Mouse (Mus musculus) midbrain, embryonic 14.5 days (tissue): ENCODE data around the gene Frem1. TPM values are rescaled to one million over a fixed set of nuclear protein-coding genes. Genes with fewer than 3 reads are reported as not detected.

Experiments used
- ATAC-seq: fragments of 200-750 bp; cut with Nextera tagmentation; 2 replicates; pipeline ENCODE4 v1.8.0; 2017; ENCODE audit warnings: moderate number of reproducible peaks, moderate library complexity; ENCODE audit not compliant: low FRiP score, low TSS enrichment
- DNase-seq: peaks from one replicate; pipeline ENCODE4 v3.0.0-alpha.2; 2015
- H3K27ac ChIP-seq: fragments of 300-500 bp; sonication (generic); replicated peaks from 2 replicates; pipeline ENCODE4 v1.5.1; 2014; ENCODE audit warnings: mild to moderate bottlenecking, low read depth, low read length, moderate library complexity
- H3K27me3 ChIP-seq: fragments of 300-500 bp; sonication (generic); 2 replicates; pipeline ENCODE4 v1.6.1; 2014; ENCODE audit warnings: low read length, control low read depth, mixed read lengths; ENCODE audit not compliant: control insufficient read depth, insufficient read depth
- H3K36me3 ChIP-seq: fragments of 300-500 bp; sonication (generic); 2 replicates; pipeline ENCODE4 v1.6.1; 2014; ENCODE audit warnings: low read length, control low read depth; ENCODE audit not compliant: control insufficient read depth, insufficient read depth
- H3K4me1 ChIP-seq: fragments of 300-500 bp; sonication (generic); 2 replicates; pipeline ENCODE4 v1.6.1; 2014; ENCODE audit warnings: mild to moderate bottlenecking, antibody characterized with exemption, low read length, control low read depth; ENCODE audit not compliant: control insufficient read depth, insufficient read depth
- H3K4me2 ChIP-seq: fragments of 300-500 bp; sonication (generic); 2 replicates; pipeline ENCODE4 v1.6.1; 2014; ENCODE audit warnings: mild to moderate bottlenecking, low read length, moderate library complexity
- H3K4me3 ChIP-seq: fragments of 300-500 bp; sonication (generic); replicated peaks from 2 replicates; pipeline ENCODE4 v1.5.1; 2014; ENCODE audit warnings: low read depth, low read length
- H3K9ac ChIP-seq: fragments of 300-500 bp; sonication (generic); replicated peaks from 2 replicates; pipeline ENCODE4 v1.6.1; 2014; ENCODE audit warnings: mild to moderate bottlenecking, low read length, moderate library complexity
- H3K9me3 ChIP-seq: fragments of 300-500 bp; sonication (generic); 2 replicates; pipeline ENCODE4 v1.6.1; 2016; ENCODE audit warnings: low read length, control low read depth, mixed read lengths; ENCODE audit not compliant: control insufficient read depth
- WGBS: fragments of 180-500 bp; shearing (Covaris S2); extraction: QIAGEN DNeasy Blood & Tissue Kit; methylation state at CpG from one replicate; pipeline ENCODE4 v1.1.7; 2014; 5-methylcytosine and 5-hydroxymethylcytosine counted together
- polyA plus RNA-seq: library from polyadenylated mRNA; unstranded; fragments of >200 nt; fragmentation: Nextera tagmentation; extraction: Ambion mirVana; gene quantifications from 2 replicates; pipeline ENCODE4 v1.2.1, GENCODE M21; 2014

Gene Frem1
- polyA plus RNA-seq, 1 experiment from 2014 or later = 2.9 TPM

DNA sequence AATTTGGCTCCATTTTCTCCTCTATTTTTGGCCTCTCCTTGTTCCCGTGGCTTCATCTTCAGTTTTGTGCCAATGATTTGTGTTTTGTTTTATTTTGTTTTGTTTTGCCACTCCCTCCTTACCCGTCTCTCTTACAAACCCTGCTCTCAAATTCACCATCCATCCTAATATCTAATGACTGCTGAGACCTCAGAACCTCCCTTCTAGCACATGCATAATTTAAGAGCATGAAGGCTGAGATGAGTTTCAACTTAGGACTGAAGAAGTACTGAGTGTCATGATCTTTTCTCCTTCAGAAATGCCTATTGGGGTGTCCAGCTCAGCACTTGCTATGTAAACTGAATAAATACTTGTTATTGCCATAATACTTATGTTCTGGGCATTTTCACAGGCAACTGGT, 37.6 kb downstream of the Frem1 start:
- 76% methylated on average over 2 of the region's 2 CpGs for WGBS
- Histone ChIP-seq H3K36me3 (no peaks in the 10 kb centered on the region), H3K9me3 (no peaks in the 10 kb centered on the region), H3K27ac (no peak overlapping the region), H3K4me2 (no peak overlapping the region), H3K9ac (no peak overlapping the region), H3K4me1 (0 out of 2 replicates have a peak, but pooled peaks cover 3% of the 10 kb centered on the region), H3K27me3 (no peaks in the 10 kb centered on the region), H3K4me3 (no peak overlapping the region)
- ATAC-seq (no peak), DNase-seq (no peak)

GRCm38 (mm10) chr4:83004086-83004485, 48.1 kb downstream of the Frem1 start:
- DNase-seq (no peak), ATAC-seq (no peak)
- H3K27ac ChIP-seq = no peak overlapping the region
- no peaks in the 10 kb centered on the region for H3K4me1 ChIP-seq
- no peak overlapping the region for H3K4me3 ChIP-seq
- H3K9me3 ChIP-seq = no peaks in the 10 kb centered on the region
- 87% methylated on average over 5 of the region's 5 CpGs for WGBS
- no peaks in the 10 kb centered on the region for H3K36me3 ChIP-seq
- H3K9ac ChIP-seq = no peak overlapping the region
- H3K4me2 ChIP-seq = no peak overlapping the region
- no peaks in the 10 kb centered on the region for H3K27me3 ChIP-seq

DNA sequence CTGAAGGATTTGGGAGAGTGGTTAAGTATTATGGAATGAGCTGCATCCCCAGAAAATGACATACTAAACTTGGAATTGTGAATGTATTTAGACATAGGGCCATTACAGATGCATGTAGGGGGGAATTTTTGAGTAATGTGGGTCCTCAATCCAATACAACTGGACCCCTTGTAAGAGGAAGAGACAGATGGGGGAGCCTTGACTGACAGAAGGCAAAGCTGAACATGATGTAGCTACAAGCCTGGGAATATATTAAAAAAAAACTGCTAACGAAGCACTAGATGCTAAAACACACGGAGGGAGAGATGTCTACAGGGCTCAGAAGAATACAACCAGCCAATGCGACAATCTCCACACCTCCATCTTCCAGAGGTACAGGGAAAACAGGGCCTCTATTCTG, 60.1 kb downstream of the Frem1 start:
- Histone ChIP-seq H3K36me3 (no peaks in the 10 kb centered on the region), H3K9ac (no peak overlapping the region), H3K27me3 (no peaks in the 10 kb centered on the region), H3K4me1 (no peaks in the 10 kb centered on the region), H3K9me3 (no peaks in the 10 kb centered on the region), H3K4me2 (no peak overlapping the region), H3K4me3 (no peak overlapping the region), H3K27ac (no peak overlapping the region)
- ATAC-seq = no peak
- WGBS = 93% methylated on average over 3 of the region's 3 CpGs
- DNase-seq = no peak

DNA sequence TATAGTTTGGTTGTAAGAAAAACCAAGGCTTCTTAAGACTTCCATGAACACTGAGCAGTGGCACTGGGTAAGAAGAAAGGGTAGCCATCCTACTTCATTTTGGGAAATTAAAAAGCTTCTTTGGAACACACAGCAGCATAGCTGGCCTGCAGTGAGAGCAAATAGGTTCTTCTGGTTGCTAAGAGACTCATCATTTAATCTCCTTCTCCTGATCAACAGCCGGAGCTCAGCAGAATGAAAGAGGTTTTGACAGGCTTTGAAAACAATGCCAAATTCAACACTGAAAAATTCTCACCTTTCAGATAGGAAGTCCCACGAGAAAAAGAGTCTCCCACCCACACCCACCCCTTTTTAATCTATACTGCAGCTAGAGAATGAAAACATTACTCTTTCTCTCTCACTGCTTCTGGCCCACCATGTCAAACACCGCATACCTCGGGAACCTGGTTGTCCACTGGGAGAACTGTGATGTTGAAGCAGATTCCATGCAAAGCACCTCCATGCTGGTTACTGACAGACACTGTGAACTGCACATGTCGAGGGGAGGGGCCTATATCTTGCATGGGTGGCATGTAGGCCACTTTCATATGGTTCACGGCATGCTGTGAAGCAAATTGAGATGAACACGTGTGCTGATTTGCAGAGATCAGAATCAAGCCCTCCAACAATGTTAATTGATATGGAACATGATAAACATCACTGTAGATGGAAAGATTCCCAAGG, 61.0 kb downstream of the Frem1 start:
- Histone ChIP-seq H3K4me2 (no peak overlapping the region), H3K4me1 (no peaks in the 10 kb centered on the region), H3K4me3 (no peak overlapping the region), H3K36me3 (no peaks in the 10 kb centered on the region), H3K27ac (no peak overlapping the region), H3K27me3 (no peaks in the 10 kb centered on the region), H3K9me3 (no peaks in the 10 kb centered on the region), H3K9ac (no peak overlapping the region)
- DNase-seq (no peak), ATAC-seq (no peak; the same call in 1 of the 2 replicates)
- WGBS = 54% methylated on average over 7 of the region's 7 CpGs

DNA sequence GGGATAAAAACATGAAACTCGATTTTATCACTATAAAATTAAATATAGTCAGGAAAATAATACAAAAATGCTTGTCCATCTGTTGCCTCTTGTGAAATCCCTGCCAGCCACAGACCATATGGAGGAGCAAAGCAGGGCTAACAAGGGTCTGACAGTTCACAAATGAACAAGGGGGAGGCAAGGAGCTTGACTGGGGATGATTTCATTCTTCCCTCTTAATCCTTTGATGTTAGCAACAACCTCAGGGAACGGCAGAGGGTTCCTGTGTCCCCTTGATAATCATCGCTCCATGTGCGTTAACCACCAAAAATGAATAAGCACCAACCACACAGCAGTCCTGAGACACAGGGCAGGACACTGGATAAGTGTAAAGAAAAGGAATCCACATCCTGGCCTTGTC, 79.8 kb downstream of the Frem1 start:
- 0 out of 2 replicates have a peak, but pooled peaks cover 2% of the 10 kb centered on the region for H3K4me1 ChIP-seq
- H3K9me3 ChIP-seq = no peaks in the 10 kb centered on the region
- no peak overlapping the region for H3K4me2 ChIP-seq
- H3K4me3 ChIP-seq = no peak overlapping the region
- no peaks in the 10 kb centered on the region for H3K36me3 ChIP-seq
- no peak overlapping the region for H3K27ac ChIP-seq
- H3K9ac ChIP-seq = no peak overlapping the region
- no peaks in the 10 kb centered on the region for H3K27me3 ChIP-seq
- 46% methylated on average over 4 of the region's 4 CpGs for whole genome bisulfite sequencing
- DNase-seq (no peak), ATAC-seq (no peak)

DNA sequence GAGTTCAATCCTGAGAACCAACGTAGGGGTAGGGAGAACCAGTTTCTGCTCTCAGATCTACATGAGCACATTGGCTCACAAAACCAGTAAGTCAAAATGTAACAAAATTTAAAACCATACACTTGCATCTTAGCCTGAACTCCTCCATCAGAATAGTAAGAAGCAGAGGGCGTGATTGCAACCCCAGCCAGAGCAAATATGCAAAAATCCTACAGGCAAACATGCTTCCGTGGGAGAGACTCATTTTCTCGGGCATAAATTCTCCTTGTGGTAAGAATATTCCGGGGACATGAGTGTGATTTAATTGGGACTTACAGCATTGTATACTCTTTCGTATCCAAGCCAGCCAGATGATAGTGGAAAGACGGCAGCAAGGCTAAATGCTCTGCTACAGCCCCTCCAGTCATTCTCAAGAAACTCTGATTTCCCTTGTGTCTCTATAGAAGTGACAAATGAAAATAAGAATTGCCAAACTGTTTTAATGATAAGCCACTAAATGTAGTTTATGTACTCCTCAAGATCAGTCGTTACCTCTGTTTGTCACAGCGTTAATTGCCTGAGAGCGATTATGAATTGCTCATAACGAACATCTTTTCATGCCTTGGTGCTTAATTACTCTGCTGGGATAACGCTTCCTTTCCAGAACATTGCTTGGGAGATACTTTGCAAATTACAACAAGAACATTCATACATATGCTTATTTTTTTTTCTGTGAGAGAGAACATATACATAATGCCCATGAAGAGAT, 81.1 kb downstream of the Frem1 start:
- no peaks in the 10 kb centered on the region for H3K36me3 ChIP-seq
- no peaks in the 10 kb centered on the region for H3K27me3 ChIP-seq
- peak; percentile 25 for DNase-seq
- H3K9ac ChIP-seq = no peak overlapping the region
- 0 out of 2 replicates have a peak, but pooled peaks cover 2% of the 10 kb centered on the region for H3K4me1 ChIP-seq
- no peaks in the 10 kb centered on the region for H3K9me3 ChIP-seq
- WGBS = 67% methylated on average over 12 of the region's 12 CpGs
- no peak overlapping the region for H3K27ac ChIP-seq
- no peak overlapping the region for H3K4me3 ChIP-seq
- H3K4me2 ChIP-seq = no peak overlapping the region
- ATAC-seq = no peak

GRCm38 (mm10) chr4:82961024-82961423, 91.1 kb downstream of the Frem1 start:
- Histone ChIP-seq H3K9ac (no peak overlapping the region), H3K4me1 (no peaks in the 10 kb centered on the region), H3K27ac (no peak overlapping the region), H3K9me3 (no peaks in the 10 kb centered on the region), H3K4me2 (no peak overlapping the region), H3K4me3 (no peak overlapping the region), H3K27me3 (no peaks in the 10 kb centered on the region), H3K36me3 (no peaks in the 10 kb centered on the region)
- DNase-seq (no peak), ATAC-seq (no peak)
- WGBS = 67% methylated on average over 1 of the region's 1 CpGs

- H3K36me3 ChIP-seq = no peaks in the 10 kb centered on the region
- peak overlapping the region; percentile 0; the same call in 1 of the 2 replicates for H3K27ac ChIP-seq
- 56% methylated on average over 14 of the region's 14 CpGs for WGBS
- no peak overlapping the region for H3K4me2 ChIP-seq
- ATAC-seq (peak; percentile 43; the same call in 1 of the 2 replicates), DNase-seq (peak; percentile 26)
- H3K9ac ChIP-seq = no peak overlapping the region
- no peaks in the 10 kb centered on the region for H3K27me3 ChIP-seq
- no peak overlapping the region for H3K4me3 ChIP-seq
- no peaks in the 10 kb centered on the region for H3K9me3 ChIP-seq
- H3K4me1 ChIP-seq = no peaks in the 10 kb centered on the region
These were observed 94.2 kb downstream of the Frem1 start for GRCm38 (mm10) chr4:82957827-82958538.
